Mouse (Mus musculus) frontal cortex, postnatal 25 days (tissue): ENCODE data around the gene Dll3.
A peak's percentile ranks its signal among the peaks of the same experiment; 100 is the strongest.

Experiments
- DNase-seq, 2 experiments: peaks; one replicate each; pipeline ENCODE4 v3.0.0; 2022; ENCODE audit warnings: low spot score in 2 of 2

The Dll3 gene

GRCm38 (mm10) chr7:28309737-28310136 lies 7.7 kb upstream of the Dll3 start:
- no peak for DNase-seq

GRCm38 (mm10) chr7:28306216-28306615 lies 4.2 kb upstream of the Dll3 start:
- no peak for DNase-seq

GRCm38 (mm10) chr7:28305641-28306040 lies 3.6 kb upstream of the Dll3 start:
- DNase-seq = no peak

- DNase-seq = no peak
Measured at GRCm38 (mm10) chr7:28298837-28299625, 3.0 kb downstream of the Dll3 start.

GRCm38 (mm10) chr7:28294481-28294880 lies 7.6 kb downstream of the Dll3 start:
- peak; percentile 38 to 60 for DNase-seq

GRCm38 (mm10) chr7:28290638-28291590 lies 11.1 kb downstream of the Dll3 start, which contains the start of gene Selenov:
Selenov (minus strand) TSS chr7:28291186.
- no peak for DNase-seq

GRCm38 (mm10) chr7:28290165-28290564 lies 11.9 kb downstream of the Dll3 start:
- DNase-seq = no peak

GRCm38 (mm10) chr7:28280630-28281029 lies 21.4 kb downstream of the Dll3 start:
- DNase-seq = no peak

GRCm38 (mm10) chr7:28278279-28278652 lies 23.8 kb downstream of the Dll3 start:
- DNase-seq = no peak

- peak; percentile 96 to 97 for DNase-seq
Measured at GRCm38 (mm10) chr7:28277615-28278278, 24.3 kb downstream of the Dll3 start, which contains the start of gene Eid2b. Eid2b (plus strand) TSS chr7:28277739.

GRCm38 (mm10) chr7:28277237-28277614 lies 24.8 kb downstream of the Dll3 start:
- no peak for DNase-seq

GRCm38 (mm10) chr7:28271761-28272160 lies 30.3 kb downstream of the Dll3 start:
- DNase-seq = no peak

GRCm38 (mm10) chr7:28269355-28269754 lies 32.7 kb downstream of the Dll3 start:
- DNase-seq = no peak

GRCm38 (mm10) chr7:28268576-28268975 lies 33.5 kb downstream of the Dll3 start:
- DNase-seq = no peak

GRCm38 (mm10) chr7:28268042-28268531 lies 34.0 kb downstream of the Dll3 start:
- DNase-seq = peak in 1 of 2 experiments; percentile 26

- peak; percentile 76 to 86 for DNase-seq
Measured at GRCm38 (mm10) chr7:28267129-28268041, 34.7 kb downstream of the Dll3 start, which contains the start of gene Eid2. Eid2 (plus strand) TSS chr7:28267881.

- DNase-seq = no peak
Measured at GRCm38 (mm10) chr7:28265391-28265790, 36.6 kb downstream of the Dll3 start.

GRCm38 (mm10) chr7:28263786-28264185 lies 38.3 kb downstream of the Dll3 start:
- no peak for DNase-seq

GRCm38 (mm10) chr7:28262861-28263260 lies 39.2 kb downstream of the Dll3 start:
- no peak for DNase-seq

- DNase-seq = no peak
Measured at GRCm38 (mm10) chr7:28255476-28255875, 46.6 kb downstream of the Dll3 start.

- DNase-seq = no peak
Measured at GRCm38 (mm10) chr7:28254591-28254990, 47.4 kb downstream of the Dll3 start.
